Mouse (Mus musculus) hindbrain, embryonic 10.5 days (tissue): Measurements from ENCODE around the gene Ryr3. TPM values are rescaled to one million over a fixed set of nuclear protein-coding genes. Genes with fewer than 3 reads are reported as not detected.

Source experiments
- DNase-seq: peaks from one replicate; pipeline ENCODE4 v3.0.0-alpha.2; 2017; ENCODE audit warnings: low spot score
- H3K27ac ChIP-seq: fragments of 300-500 bp; sonication (generic); 2 replicates; pipeline ENCODE4 v1.5.1; 2016; ENCODE audit warnings: mild to moderate bottlenecking, moderate library complexity
- H3K27me3 ChIP-seq: fragments of 300-500 bp; sonication (generic); 2 replicates; pipeline ENCODE4 v1.6.1; 2016; ENCODE audit warnings: mild to moderate bottlenecking; ENCODE audit not compliant: poor library complexity, insufficient read depth, severe bottlenecking
- H3K36me3 ChIP-seq: fragments of 300-500 bp; sonication (generic); 2 replicates; pipeline ENCODE4 v1.6.1; 2016; ENCODE audit warnings: mild to moderate bottlenecking, moderate library complexity
- H3K4me1 ChIP-seq: fragments of 300-500 bp; sonication (generic); replicated peaks from 2 replicates; pipeline ENCODE4 v1.6.1; 2016; ENCODE audit warnings: mild to moderate bottlenecking
- H3K4me3 ChIP-seq: fragments of 300-500 bp; sonication (generic); 2 replicates; pipeline ENCODE4 v1.5.1; 2016; ENCODE audit warnings: mild to moderate bottlenecking, moderate library complexity
- H3K9me3 ChIP-seq: fragments of 300-500 bp; sonication (generic); 2 replicates; pipeline ENCODE4 v1.6.1; 2016; ENCODE audit warnings: mild to moderate bottlenecking, moderate library complexity
- WGBS: fragments of 180-500 bp; shearing (Covaris S2); methylation state at CpG from one replicate; pipeline ENCODE4 v1.1.7; 2016; 5-methylcytosine and 5-hydroxymethylcytosine counted together
- polyA plus RNA-seq: library from polyadenylated mRNA; unstranded; fragments of >200 nt; fragmentation: Nextera tagmentation; extraction: Ambion mirVana; gene quantifications from 2 replicates; pipeline ENCODE4 v1.2.1, GENCODE M21; 2016

Ryr3 gene
- polyA plus RNA-seq, 1 experiment from 2014 or later = 0.47 TPM

- no peak overlapping the region for H3K4me3 ChIP-seq
- H3K36me3 ChIP-seq = no peaks in the 10 kb centered on the region
- no peaks in the 10 kb centered on the region for H3K9me3 ChIP-seq
- no peak overlapping the region for H3K27ac ChIP-seq
- no peaks in the 10 kb centered on the region for H3K27me3 ChIP-seq
- DNase-seq = peak; percentile 4
- WGBS = 74% methylated on average over 1 of the region's 1 CpGs
- H3K4me1 ChIP-seq = no peaks in the 10 kb centered on the region
Observed at GRCm38 (mm10) chr2:112982908-112983510, 233.9 kb downstream of the Ryr3 start.

GRCm38 (mm10) chr2:112966807-112967625, 249.9 kb downstream of the Ryr3 start:
- no peak for DNase-seq
- Histone ChIP-seq H3K4me3 (no peak overlapping the region), H3K36me3 (no peaks in the 10 kb centered on the region), H3K27ac (no peak overlapping the region), H3K9me3 (no peaks in the 10 kb centered on the region), H3K4me1 (no peaks in the 10 kb centered on the region), H3K27me3 (no peaks in the 10 kb centered on the region)
- 85% methylated on average over 14 of the region's 14 CpGs for WGBS

DNA sequence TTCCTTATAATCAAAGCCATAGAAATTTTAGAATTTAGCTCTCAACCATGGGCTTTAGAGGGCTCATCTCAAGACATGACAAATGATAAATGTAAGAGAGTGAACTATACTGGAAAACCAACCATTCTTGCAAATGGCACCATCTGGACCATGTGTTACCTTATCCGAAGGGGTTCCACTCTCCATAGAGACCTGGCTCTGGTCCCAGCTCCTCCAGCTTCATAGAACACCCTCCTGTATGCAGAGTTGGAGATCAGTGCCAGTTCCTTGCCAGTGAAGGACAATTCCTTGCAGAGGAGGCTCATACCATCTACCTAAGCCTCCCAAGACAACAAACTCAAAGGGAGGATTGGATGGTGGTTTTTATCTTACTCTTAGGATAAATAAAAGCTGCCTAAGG, 268.0 kb downstream of the Ryr3 start:
- Histone ChIP-seq H3K4me3 (no peak overlapping the region), H3K36me3 (no peaks in the 10 kb centered on the region), H3K9me3 (no peaks in the 10 kb centered on the region), H3K27me3 (no peaks in the 10 kb centered on the region), H3K27ac (no peak overlapping the region), H3K4me1 (no peaks in the 10 kb centered on the region)
- no peak for DNase-seq
- 83% methylated on average over 1 of the region's 1 CpGs for WGBS

GRCm38 (mm10) chr2:112931776-112932175, 285.1 kb downstream of the Ryr3 start:
- H3K27ac ChIP-seq = no peak overlapping the region
- no peak overlapping the region for H3K4me3 ChIP-seq
- WGBS = 66% methylated on average over 1 of the region's 1 CpGs
- no peaks in the 10 kb centered on the region for H3K36me3 ChIP-seq
- H3K27me3 ChIP-seq = no peaks in the 10 kb centered on the region
- no peaks in the 10 kb centered on the region for H3K4me1 ChIP-seq
- DNase-seq = no peak
- H3K9me3 ChIP-seq = no peaks in the 10 kb centered on the region

GRCm38 (mm10) chr2:112913796-112914195, 303.1 kb downstream of the Ryr3 start:
- H3K36me3 ChIP-seq = no peaks in the 10 kb centered on the region
- no peaks in the 10 kb centered on the region for H3K9me3 ChIP-seq
- H3K27ac ChIP-seq = no peak overlapping the region
- no peak for DNase-seq
- no peaks in the 10 kb centered on the region for H3K27me3 ChIP-seq
- H3K4me3 ChIP-seq = no peak overlapping the region
- H3K4me1 ChIP-seq = no peaks in the 10 kb centered on the region

- H3K4me1 ChIP-seq = no peaks in the 10 kb centered on the region
- DNase-seq = no peak
- H3K4me3 ChIP-seq = no peak overlapping the region
- no peaks in the 10 kb centered on the region for H3K36me3 ChIP-seq
- no peaks in the 10 kb centered on the region for H3K9me3 ChIP-seq
- H3K27me3 ChIP-seq = no peaks in the 10 kb centered on the region
- no peak overlapping the region for H3K27ac ChIP-seq
Observed at GRCm38 (mm10) chr2:112912611-112913010, 304.3 kb downstream of the Ryr3 start.

GRCm38 (mm10) chr2:112910579-112910978, 306.3 kb downstream of the Ryr3 start:
- WGBS = 88% methylated on average over 4 of the region's 4 CpGs
- no peaks in the 10 kb centered on the region for H3K36me3 ChIP-seq

DNA sequence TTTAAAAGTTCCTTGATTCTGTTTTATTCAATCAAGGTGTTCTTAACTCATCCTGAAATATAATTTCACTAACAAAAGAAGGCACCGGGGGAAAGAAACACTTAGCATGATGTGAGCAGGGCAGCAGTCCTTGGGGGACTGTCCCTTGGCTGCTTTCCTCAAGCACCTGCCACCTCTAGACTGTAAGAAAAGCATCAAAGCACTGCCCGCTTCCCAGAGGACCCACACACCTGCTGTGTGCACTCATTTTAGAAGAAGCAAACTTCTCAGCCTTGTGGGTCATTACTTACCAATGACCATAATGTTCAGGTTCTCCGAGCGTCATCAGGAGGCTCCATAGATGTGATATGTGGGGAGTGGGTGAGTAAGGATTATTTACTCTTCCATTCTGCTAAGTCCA, 307.8 kb downstream of the Ryr3 start:
- H3K27ac ChIP-seq = no peak overlapping the region
- 87% methylated on average over 4 of the region's 4 CpGs for WGBS
- DNase-seq = no peak
- no peak overlapping the region for H3K4me3 ChIP-seq
- H3K36me3 ChIP-seq = no peaks in the 10 kb centered on the region
- H3K27me3 ChIP-seq = no peaks in the 10 kb centered on the region
- no peaks in the 10 kb centered on the region for H3K4me1 ChIP-seq
- no peaks in the 10 kb centered on the region for H3K9me3 ChIP-seq

More at GRCm38 (mm10) chr2:112910579-112910978, 306.3 kb downstream of the Ryr3 start:
- no peaks in the 10 kb centered on the region for H3K4me1 ChIP-seq
- H3K4me3 ChIP-seq = no peak overlapping the region
- no peak for DNase-seq
- no peaks in the 10 kb centered on the region for H3K27me3 ChIP-seq
- H3K9me3 ChIP-seq = no peaks in the 10 kb centered on the region
- no peak overlapping the region for H3K27ac ChIP-seq

DNA sequence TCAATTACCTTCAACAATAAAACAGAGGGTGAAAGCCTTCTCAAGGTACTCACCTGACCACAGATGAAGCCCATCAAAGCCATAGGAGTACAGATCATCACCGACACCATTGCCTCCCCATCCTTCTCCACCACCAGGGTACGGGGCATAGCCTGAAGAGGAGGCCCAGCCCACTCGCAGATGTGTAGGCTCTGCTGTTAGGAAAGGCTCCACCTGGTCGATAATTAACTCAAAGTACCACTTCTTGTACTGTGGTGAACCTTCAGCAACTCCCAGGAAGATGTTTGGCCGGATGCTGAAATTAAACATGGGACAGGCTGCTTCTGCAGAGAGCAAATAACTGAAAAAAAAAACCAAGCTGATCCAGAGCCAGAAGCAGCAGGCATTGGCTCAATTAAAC, 316.1 kb downstream of the Ryr3 start:
- Histone ChIP-seq H3K4me1 (no peaks in the 10 kb centered on the region), H3K27ac (no peak overlapping the region), H3K9me3 (no peaks in the 10 kb centered on the region), H3K27me3 (no peaks in the 10 kb centered on the region), H3K4me3 (no peak overlapping the region), H3K36me3 (no peaks in the 10 kb centered on the region)
- 77% methylated on average over 5 of the region's 5 CpGs for WGBS
- no peak for DNase-seq

DNA sequence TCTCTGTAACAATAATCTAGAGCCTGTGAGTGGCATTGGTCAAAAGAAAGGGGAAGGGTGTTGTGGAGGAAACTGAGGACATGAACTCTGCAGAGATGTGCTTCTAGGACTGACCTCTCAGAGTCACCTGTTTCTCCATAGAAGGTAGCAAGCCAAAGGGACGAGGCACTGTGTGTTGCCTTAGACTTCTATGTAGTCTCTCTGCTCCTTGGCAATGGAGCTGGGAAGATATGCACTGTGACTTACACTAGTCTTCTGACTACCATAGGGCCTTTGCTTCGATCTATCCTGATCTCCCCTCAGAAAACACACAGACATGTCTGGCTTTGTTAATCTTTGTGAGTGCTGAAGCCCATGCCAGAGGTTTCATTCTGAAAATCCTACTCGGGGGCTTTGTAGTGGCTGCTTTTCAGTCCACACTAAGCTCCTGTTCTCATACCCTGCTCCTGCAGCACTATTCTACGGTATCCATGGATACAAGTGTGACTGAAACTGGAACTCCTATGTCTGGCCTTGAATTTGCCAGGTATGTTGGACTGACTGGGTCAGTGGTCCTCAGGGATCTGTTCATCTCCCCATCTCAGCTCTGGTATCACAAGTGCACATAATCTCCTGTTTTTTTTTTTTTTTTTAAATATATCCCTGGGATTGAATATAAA, 332.3 kb downstream of the Ryr3 start:
- Histone ChIP-seq H3K27me3 (no peaks in the 10 kb centered on the region), H3K4me1 (no peaks in the 10 kb centered on the region), H3K9me3 (no peaks in the 10 kb centered on the region), H3K4me3 (no peak overlapping the region), H3K36me3 (no peaks in the 10 kb centered on the region), H3K27ac (no peak overlapping the region)
- no peak for DNase-seq
- WGBS = 74% methylated on average over 4 of the region's 4 CpGs

GRCm38 (mm10) chr2:112881805-112882204, 335.1 kb downstream of the Ryr3 start:
- no peaks in the 10 kb centered on the region for H3K27me3 ChIP-seq
- no peak for DNase-seq
- no peaks in the 10 kb centered on the region for H3K4me1 ChIP-seq
- 89% methylated on average over 2 of the region's 2 CpGs for WGBS
- H3K9me3 ChIP-seq = no peaks in the 10 kb centered on the region
- no peak overlapping the region for H3K27ac ChIP-seq
- no peaks in the 10 kb centered on the region for H3K36me3 ChIP-seq
- H3K4me3 ChIP-seq = no peak overlapping the region

GRCm38 (mm10) chr2:112881376-112881775, 335.5 kb downstream of the Ryr3 start:
- Histone ChIP-seq H3K4me3 (no peak overlapping the region), H3K4me1 (no peaks in the 10 kb centered on the region), H3K9me3 (no peaks in the 10 kb centered on the region), H3K27ac (no peak overlapping the region), H3K27me3 (no peaks in the 10 kb centered on the region), H3K36me3 (no peaks in the 10 kb centered on the region)
- DNase-seq = no peak
- 95% methylated on average over 1 of the region's 1 CpGs for WGBS

GRCm38 (mm10) chr2:112877404-112877803, 339.5 kb downstream of the Ryr3 start:
- no peaks in the 10 kb centered on the region for H3K27me3 ChIP-seq
- 85% methylated on average over 3 of the region's 3 CpGs for WGBS
- no peak for DNase-seq

More at GRCm38 (mm10) chr2:112877404-112877803, 339.5 kb downstream of the Ryr3 start:
- Histone ChIP-seq H3K4me3 (no peak overlapping the region), H3K9me3 (no peaks in the 10 kb centered on the region), H3K4me1 (no peaks in the 10 kb centered on the region), H3K27ac (no peak overlapping the region), H3K36me3 (no peaks in the 10 kb centered on the region)
